Mouse (Mus musculus) telencephalon, adult 2 months (tissue): ENCODE measurements around the gene Vmn1r14.
"Not testable (repeated sequence)": the region's sequence is repeated elsewhere in the genome, so short reads cannot be mapped to it uniquely, and the experiment has no call there.

Experiments used
- DNase-seq: peaks from one replicate; pipeline ENCODE4 v3.0.0-alpha.2; 2011; ENCODE audit warnings: low read depth, low spot score

The Vmn1r14 gene

GRCm38 (mm10) chr6:57231386-57231785 lies at the start of gene Vmn1r14:
Vmn1r14 (plus strand) TSS chr6:57231686.
- DNase-seq: no peak

GRCm38 (mm10) chr6:57190016-57190415 lies 41.5 kb upstream of the Vmn1r14 start:
- not testable (repeated sequence) for DNase-seq

DNA sequence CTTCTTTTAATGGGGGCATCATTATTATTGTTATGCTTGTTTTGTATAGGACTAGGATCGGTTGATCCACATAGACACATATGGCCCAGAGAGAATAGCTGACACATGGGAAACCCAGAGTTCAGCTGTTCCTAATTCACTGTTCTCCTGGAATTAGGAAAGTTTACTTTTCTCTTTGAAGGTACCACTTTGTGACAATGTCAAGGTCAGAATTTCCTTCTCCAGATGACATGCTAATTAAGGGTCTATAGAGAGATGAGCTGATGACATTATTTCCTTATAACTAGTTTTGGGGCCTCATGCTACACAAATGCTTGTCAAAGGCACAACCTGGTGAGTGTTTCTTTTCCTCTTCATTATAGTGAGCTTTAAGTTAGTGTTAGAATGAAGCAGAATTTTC lies 28.5 kb upstream of the Vmn1r14 start, which contains the start of gene Vmn1r13:
Gene Vmn1r13 (plus strand): TSS at position 301 of the 400 bp plus-strand sequence.
- DNase-seq: not testable (repeated sequence)

- no peak for DNase-seq
Measured at GRCm38 (mm10) chr6:57257652-57258051, 26.2 kb downstream of the Vmn1r14 start, which contains the start of gene Vmn1r15. Vmn1r15 (plus strand) TSS chr6:57257952.

DNA sequence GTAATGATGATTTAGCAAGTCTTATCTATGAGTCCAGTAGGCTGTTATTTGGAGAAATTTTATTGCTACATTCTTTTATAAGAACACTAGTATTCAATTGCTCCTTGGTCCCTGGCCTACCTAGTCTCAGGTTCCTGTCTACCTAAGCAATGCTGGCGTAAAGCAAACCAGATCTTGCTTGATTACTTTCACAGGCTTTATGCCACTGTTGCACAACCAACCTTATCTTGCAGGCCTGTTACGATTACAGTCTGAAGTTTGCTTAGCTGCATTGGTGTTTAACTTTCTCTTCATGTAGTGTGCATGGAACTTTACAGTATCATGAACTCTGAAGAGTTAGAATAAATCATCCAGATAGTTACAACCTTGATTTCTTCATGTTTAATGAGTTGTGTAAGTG lies 29.5 kb downstream of the Vmn1r14 start:
- no peak for DNase-seq

DNA sequence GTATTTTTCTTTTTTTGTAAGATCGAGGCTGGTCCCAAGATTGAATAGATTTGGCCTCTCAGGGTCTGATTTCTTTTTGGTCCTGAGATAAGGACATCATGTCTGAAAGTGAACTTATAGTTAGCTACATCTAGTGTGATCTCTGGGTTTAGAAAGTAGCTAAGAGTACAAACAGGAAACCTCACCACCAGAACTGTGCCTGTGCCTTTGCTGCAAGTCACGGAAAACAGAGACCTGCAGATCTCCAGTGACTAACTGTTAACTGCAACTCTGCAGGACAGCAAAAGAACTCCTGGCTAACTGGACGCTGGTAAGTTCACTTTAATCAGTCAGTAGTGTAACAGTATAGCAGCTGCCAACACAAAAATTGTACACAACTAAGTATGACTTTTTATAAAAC lies 40.4 kb downstream of the Vmn1r14 start:
- DNase-seq: no peak

- DNase-seq: no peak
Measured at GRCm38 (mm10) chr6:57272517-57272916, 41.0 kb downstream of the Vmn1r14 start.

DNA sequence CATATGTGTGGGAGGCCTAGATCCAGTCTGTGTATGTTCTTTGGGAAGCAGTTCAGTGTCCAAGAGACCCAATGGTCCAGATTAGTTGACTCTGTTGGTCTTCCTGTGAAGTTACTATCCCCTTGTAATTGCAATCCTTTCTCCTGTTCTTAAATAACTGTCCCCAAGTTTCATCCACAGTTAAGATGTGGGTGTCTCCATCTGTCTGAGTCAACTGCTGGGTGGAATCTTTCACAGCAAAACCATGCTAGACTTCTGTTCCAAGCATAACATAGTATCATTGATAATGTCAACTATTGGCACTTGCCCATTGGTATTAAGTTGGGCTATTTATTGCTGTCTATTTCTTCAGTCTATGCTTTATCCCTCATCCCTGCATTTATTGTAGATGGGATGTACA lies 47.5 kb downstream of the Vmn1r14 start:
- peak; percentile 19 for DNase-seq
